Mouse (Mus musculus) C2C12 (cell line): ENCODE data around the gene 1700029I15Rik.

Experiments used
- CEBPB ChIP-seq: IDR thresholded peaks from one replicate; pipeline ENCODE4 v1.6.1; 2011; ENCODE audit warnings: low read depth, mild to moderate bottlenecking, control low read depth, moderate library complexity
- CTCF ChIP-seq: IDR thresholded peaks from one replicate; pipeline ENCODE4 v1.5.1; 2011; ENCODE audit not compliant: control insufficient read depth, insufficient read depth, insufficient read length
- MAX ChIP-seq: IDR thresholded peaks from one replicate; pipeline ENCODE4 v1.6.1; 2011; ENCODE audit warnings: mild to moderate bottlenecking, control low read depth
- MYOD1 ChIP-seq: IDR thresholded peaks from one replicate; pipeline ENCODE4 v1.6.1; 2011; ENCODE audit warnings: low read depth; ENCODE audit not compliant: control insufficient read depth, insufficient read length
- MYOG ChIP-seq: IDR thresholded peaks from one replicate; pipeline ENCODE4 v1.6.1; 2011; ENCODE audit not compliant: control insufficient read depth, insufficient read length; ENCODE audit errors: extremely low read depth
- USF1 ChIP-seq: IDR thresholded peaks from one replicate; pipeline ENCODE4 v1.6.1; 2011; ENCODE audit warnings: low read depth, mild to moderate bottlenecking, control low read depth, moderate library complexity

GRCm38 (mm10) chr2:92391703-92392317 lies 9.5 kb downstream of the 1700029I15Rik start:
- no peak for TF ChIP-seq CTCF
- no peak for TF ChIP-seq MYOD1
- TF ChIP-seq USF1, result no peak
- TF ChIP-seq MAX, result no peak
- TF ChIP-seq CEBPB, result no peak
- TF ChIP-seq MYOG, result no peak
